Mouse (Mus musculus) stomach, embryonic 15.5 days (tissue): ENCODE results near the gene Dhtkd1. TPM values are rescaled to one million over a fixed set of nuclear protein-coding genes. Genes with fewer than 3 reads are reported as not detected.
"Not testable (repeated sequence)": the region's sequence is repeated elsewhere in the genome, so short reads cannot be mapped to it uniquely, and the experiment has no call there.

ENCODE experiments used
- ATAC-seq: fragments of 200-750 bp; cut with Nextera tagmentation; 2 replicates; pipeline ENCODE4 v1.8.0; 2017; ENCODE audit warnings: low read depth, moderate number of reproducible peaks, moderate TSS enrichment; ENCODE audit not compliant: insufficient read depth, low FRiP score
- H3K27ac ChIP-seq: fragments of 300-500 bp; sonication (generic); 2 replicates; pipeline ENCODE4 v1.5.1; 2015; ENCODE audit warnings: mild to moderate bottlenecking, inconsistent platforms
- H3K27me3 ChIP-seq: fragments of 300-500 bp; sonication (generic); replicated peaks from 2 replicates; pipeline ENCODE4 v1.6.1; 2015; ENCODE audit warnings: inconsistent platforms
- H3K36me3 ChIP-seq: fragments of 300-500 bp; sonication (generic); 2 replicates; pipeline ENCODE4 v1.6.1; 2015; ENCODE audit warnings: inconsistent platforms
- H3K4me1 ChIP-seq: fragments of 300-500 bp; sonication (generic); 2 replicates; pipeline ENCODE4 v1.6.1; 2015; ENCODE audit warnings: inconsistent platforms
- H3K4me2 ChIP-seq: fragments of 300-500 bp; sonication (generic); 2 replicates; pipeline ENCODE4 v1.6.1; 2015; ENCODE audit warnings: mild to moderate bottlenecking, inconsistent platforms
- H3K4me3 ChIP-seq: fragments of 300-500 bp; sonication (generic); replicated peaks from 2 replicates; pipeline ENCODE4 v1.5.1; 2015; ENCODE audit warnings: inconsistent platforms
- H3K9ac ChIP-seq: fragments of 300-500 bp; sonication (generic); 2 replicates; pipeline ENCODE4 v1.6.1; 2015; ENCODE audit warnings: inconsistent platforms
- H3K9me3 ChIP-seq: fragments of 300-500 bp; sonication (generic); 2 replicates; pipeline ENCODE4 v1.6.1; 2016; ENCODE audit warnings: inconsistent platforms
- WGBS: fragments of 180-500 bp; shearing (Covaris S2); methylation state at CpG from one replicate; pipeline ENCODE4 v1.1.7; 2015; 5-methylcytosine and 5-hydroxymethylcytosine counted together
- polyA plus RNA-seq: library from polyadenylated mRNA; unstranded; fragments of >200 nt; fragmentation: Nextera tagmentation; extraction: Ambion mirVana; gene quantifications from 2 replicates; pipeline ENCODE4 v1.2.1, GENCODE M21; 2015

The Dhtkd1 gene
- polyA plus RNA-seq: 3.0 and 3.7 TPM in 2 replicates

DNA sequence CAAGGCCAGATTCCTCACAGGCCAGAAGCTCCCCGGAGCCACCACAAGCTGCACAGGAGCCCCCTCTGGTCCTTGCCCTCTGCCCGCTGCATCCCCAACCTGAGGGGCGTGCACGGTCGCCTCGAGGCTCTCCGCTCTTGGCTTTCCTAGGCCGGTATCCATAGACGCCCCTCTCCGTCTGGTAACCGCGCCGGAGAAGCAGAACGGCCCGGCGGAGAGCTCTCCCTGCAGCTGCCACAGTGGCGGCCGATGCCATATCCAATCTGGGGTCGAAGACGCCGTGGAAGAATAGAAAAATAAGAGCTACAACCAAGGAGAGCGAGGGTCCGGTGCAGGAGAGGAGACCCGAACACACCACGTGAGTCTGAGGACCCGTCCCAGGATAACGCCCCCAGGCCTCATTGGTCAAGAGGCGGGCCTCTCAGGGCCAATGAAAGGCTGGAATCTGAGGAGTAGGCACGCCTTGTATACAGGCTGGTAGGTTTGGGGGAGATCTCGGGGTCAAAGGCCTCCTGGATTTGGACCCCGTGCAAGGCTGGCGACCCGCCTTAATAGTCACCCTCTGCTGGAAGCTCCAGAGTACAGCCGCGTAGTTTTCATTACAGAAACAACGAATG, at the start of gene Dhtkd1:
TSS of gene Dhtkd1 (minus strand) at position 377 of the 617 bp plus-strand sequence.
- H3K27ac ChIP-seq: no peak within 1 kb of the TSS
- under 1% methylated on average over 36 of the region's 36 CpGs for WGBS
- ATAC-seq: peak; percentile 91
- H3K27me3 ChIP-seq: no peaks in the 10 kb centered on the region
- peak within 1 kb of the TSS; percentile 88 for H3K4me2 ChIP-seq
- H3K9me3 ChIP-seq: no peaks in the 10 kb centered on the region
- H3K36me3 ChIP-seq: no peaks in the 10 kb centered on the region
- 0 out of 2 replicates have a peak, but pooled peaks cover 6% of the 10 kb centered on the region for H3K4me1 ChIP-seq
- H3K9ac ChIP-seq: peak within 1 kb of the TSS; percentile 59
- peak within 1 kb of the TSS; percentile 64 for H3K4me3 ChIP-seq

DNA sequence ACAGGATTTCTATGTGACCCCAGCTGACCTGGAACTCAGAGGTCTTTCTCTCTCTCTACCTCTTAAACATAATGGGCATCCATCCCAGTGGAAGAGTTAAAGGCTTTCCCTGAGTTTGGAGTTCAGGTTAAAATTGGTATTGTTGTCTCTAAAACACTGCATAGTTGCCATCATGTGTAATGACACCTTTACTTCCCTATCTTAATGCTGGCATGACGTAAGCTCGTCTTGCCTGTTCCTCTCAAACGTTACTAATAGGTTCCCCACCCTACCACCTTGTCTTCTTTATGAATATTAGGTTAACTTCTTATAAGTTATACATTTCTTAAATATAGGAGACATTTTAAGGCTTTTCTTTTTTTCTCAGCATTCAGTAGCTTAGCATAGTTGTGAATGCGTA, 34.9 kb upstream of the Dhtkd1 start:
- H3K27me3 ChIP-seq: no peaks in the 10 kb centered on the region
- H3K4me1 ChIP-seq: no peaks in the 10 kb centered on the region
- no peak for ATAC-seq
- no peak overlapping the region for H3K9ac ChIP-seq
- H3K9me3 ChIP-seq: no peaks in the 10 kb centered on the region
- H3K27ac ChIP-seq: no peak overlapping the region
- H3K4me3 ChIP-seq: no peak overlapping the region
- 90% methylated on average over 4 of the region's 4 CpGs for WGBS
- H3K36me3 ChIP-seq: peaks cover 16% of the 10 kb centered on the region
- H3K4me2 ChIP-seq: no peak overlapping the region

DNA sequence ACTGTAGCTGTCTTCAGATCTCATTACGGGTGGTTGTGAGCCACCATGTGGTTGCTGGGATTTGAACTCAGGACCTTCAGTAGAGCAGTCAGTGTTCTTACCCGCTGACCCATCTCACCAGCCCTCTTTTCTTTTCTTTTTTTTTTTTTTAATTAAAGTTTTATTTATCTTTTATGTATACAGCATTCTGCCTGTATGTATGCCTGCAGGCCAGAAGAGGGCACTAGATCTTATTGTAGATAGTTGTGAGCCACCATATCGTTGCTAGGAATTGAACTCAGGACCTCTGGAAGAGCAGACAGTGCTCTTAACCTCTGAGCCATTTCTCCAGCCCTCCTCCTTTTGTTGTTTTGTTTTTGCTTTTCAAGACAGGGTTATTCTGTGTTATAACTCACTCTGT, 28.0 kb upstream of the Dhtkd1 start:
- not testable (repeated sequence) for H3K27me3 ChIP-seq, H3K36me3 ChIP-seq, H3K4me1 ChIP-seq, H3K9me3 ChIP-seq, ATAC-seq, H3K9ac ChIP-seq, H3K4me2 ChIP-seq, H3K27ac ChIP-seq, H3K4me3 ChIP-seq
- 90% methylated on average over 3 of the region's 3 CpGs for WGBS

DNA sequence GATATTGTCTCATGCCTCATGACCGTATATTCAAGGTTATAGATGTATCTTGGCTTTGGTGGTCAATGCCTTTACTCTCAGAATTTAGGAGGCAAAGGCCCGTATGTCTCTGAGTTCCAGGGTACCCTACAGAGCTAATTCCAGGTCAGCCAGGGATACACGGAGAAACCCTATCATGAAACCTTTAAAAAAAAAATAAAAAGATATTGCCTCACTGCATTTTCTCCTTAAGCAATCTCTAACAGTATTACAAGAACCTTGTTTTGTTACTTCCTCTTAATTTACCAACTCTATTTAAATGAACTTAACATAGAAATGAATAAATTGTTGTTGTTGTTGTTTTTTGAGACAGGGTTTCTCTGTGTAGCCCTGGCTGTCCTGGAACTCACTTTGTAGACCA, 23.4 kb upstream of the Dhtkd1 start:
- Histone ChIP-seq H3K9ac (no peak overlapping the region), H3K4me2 (no peak overlapping the region), H3K27ac (no peak overlapping the region), H3K4me3 (no peak overlapping the region), H3K4me1 (no peaks in the 10 kb centered on the region), H3K36me3 (peaks cover 20% of the 10 kb centered on the region), H3K9me3 (no peaks in the 10 kb centered on the region), H3K27me3 (no peaks in the 10 kb centered on the region)
- no peak for ATAC-seq
- WGBS: 92% methylated on average over 3 of the region's 3 CpGs

DNA sequence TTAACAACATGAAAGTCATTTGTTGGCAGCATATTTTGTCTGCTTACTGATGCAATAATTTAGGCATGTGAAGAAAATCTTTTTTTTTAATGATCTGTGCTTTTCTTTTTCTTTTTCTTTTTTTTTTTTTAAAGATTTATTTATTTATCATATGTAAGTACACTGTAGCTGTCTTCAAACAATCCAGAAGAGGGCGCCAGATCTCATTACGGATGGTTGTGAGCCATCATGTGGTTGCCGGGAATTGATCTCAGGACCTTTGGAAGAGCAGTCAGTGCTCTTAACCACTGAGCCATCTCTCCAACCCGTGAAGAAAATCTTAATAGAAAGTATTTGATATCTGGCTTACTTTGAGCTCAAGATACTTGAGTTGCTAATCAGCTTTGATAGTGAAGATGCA, 21.1 kb upstream of the Dhtkd1 start:
- not testable (repeated sequence) for H3K9me3 ChIP-seq, H3K27ac ChIP-seq, H3K27me3 ChIP-seq, H3K4me2 ChIP-seq, H3K4me1 ChIP-seq, ATAC-seq, H3K9ac ChIP-seq, H3K4me3 ChIP-seq
- H3K36me3 ChIP-seq: peaks cover 20% of the 10 kb centered on the region
- 91% methylated on average over 4 of the region's 4 CpGs for WGBS

DNA sequence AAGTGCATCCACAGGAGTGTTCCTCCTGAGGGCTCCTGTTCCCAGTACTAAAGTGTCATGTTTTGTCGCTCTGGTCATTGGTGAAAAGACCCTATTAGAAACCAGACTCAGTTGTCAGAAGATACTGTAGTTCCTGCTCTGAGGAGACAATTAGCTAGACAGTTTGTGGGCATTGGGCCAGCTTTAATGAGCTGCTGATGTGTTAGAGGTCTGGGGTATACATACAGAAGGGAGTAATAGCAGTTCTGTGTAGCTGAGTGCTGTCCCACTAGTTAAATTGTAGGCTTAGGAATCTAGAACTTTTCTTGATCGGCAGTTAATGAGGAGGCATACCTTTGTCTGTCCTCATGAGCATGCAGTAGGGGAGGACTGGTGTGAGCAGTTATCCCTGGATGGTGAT, 19.7 kb upstream of the Dhtkd1 start:
- H3K4me2 ChIP-seq: no peak overlapping the region
- 78% methylated on average over 2 of the region's 2 CpGs for WGBS
- no peaks in the 10 kb centered on the region for H3K9me3 ChIP-seq
- ATAC-seq: no peak
- H3K4me1 ChIP-seq: no peaks in the 10 kb centered on the region
- no peak overlapping the region for H3K9ac ChIP-seq
- H3K4me3 ChIP-seq: no peak overlapping the region
- H3K36me3 ChIP-seq: peaks cover 29% of the 10 kb centered on the region
- no peak overlapping the region for H3K27ac ChIP-seq
- H3K27me3 ChIP-seq: no peaks in the 10 kb centered on the region

DNA sequence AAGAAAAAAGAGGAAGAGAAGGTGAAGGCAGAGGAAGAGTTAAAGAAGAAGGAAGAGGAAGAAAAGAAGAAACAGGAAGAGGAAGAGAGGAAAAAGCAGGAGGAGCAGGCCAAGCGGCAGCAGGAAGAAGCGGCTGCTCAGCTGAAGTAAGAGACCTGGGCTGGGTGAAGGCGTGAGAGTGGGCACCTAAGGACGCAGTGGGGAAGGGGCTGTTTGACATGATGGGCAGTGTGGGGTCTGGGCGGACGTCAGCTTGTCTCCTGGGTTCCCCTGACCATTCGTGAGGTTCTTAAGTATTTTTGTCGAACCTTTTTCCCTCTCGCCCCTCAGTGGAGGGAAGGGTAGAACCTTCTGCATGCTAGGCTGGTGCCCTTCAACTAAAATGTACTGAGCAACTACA, 15.1 kb upstream of the Dhtkd1 start:
- WGBS: 93% methylated on average over 9 of the region's 9 CpGs
- no peak overlapping the region for H3K27ac ChIP-seq
- H3K4me3 ChIP-seq: no peak overlapping the region
- H3K4me1 ChIP-seq: 0 out of 2 replicates have a peak, but pooled peaks cover 2% of the 10 kb centered on the region
- H3K9ac ChIP-seq: no peak overlapping the region
- no peak overlapping the region for H3K4me2 ChIP-seq
- H3K27me3 ChIP-seq: no peaks in the 10 kb centered on the region
- peaks cover 16% of the 10 kb centered on the region for H3K36me3 ChIP-seq
- ATAC-seq: no peak
- H3K9me3 ChIP-seq: no peaks in the 10 kb centered on the region

DNA sequence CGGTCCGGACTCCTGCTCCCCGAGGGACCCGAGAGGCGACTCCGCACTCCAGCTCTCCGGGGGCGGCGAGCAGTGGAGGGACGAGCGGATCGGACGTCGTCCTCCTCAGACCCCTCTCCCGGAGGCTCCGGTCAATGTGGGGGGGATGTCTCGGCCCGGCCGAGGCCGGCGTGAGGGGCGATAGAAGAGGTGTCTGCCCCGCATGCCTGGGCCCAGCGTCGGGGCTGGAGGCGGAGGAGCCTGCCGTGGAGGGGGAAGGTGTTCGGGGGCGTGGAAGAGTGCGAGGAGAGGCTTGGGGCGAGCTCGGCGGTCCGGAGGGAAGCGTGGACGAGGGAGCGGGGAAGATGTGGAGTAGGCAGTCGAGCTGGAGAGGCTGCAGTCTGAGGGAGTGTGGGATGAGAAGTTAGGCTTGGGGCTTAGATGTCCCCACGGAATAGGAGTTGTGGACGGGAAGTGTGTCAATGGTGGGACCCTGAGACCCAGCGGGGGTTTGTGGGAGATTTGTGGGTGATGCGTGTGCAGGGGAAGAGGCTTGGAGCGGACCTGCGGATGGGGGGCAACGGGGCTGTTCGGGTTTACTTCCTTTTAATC, 9.1 kb upstream of the Dhtkd1 start:
- peak overlapping the region; percentile 94 for H3K9ac ChIP-seq
- H3K4me3 ChIP-seq: peak overlapping the region; percentile 81
- no peaks in the 10 kb centered on the region for H3K9me3 ChIP-seq
- no peaks in the 10 kb centered on the region for H3K27me3 ChIP-seq
- ATAC-seq: peak; percentile 44
- H3K4me2 ChIP-seq: peak overlapping the region; percentile 68
- H3K27ac ChIP-seq: peak overlapping the region; percentile 84
- H3K4me1 ChIP-seq: 0 out of 2 replicates have a peak, but pooled peaks cover 2% of the 10 kb centered on the region
- WGBS: 1% methylated on average over 46 of the region's 46 CpGs
- H3K36me3 ChIP-seq: no peaks in the 10 kb centered on the region

DNA sequence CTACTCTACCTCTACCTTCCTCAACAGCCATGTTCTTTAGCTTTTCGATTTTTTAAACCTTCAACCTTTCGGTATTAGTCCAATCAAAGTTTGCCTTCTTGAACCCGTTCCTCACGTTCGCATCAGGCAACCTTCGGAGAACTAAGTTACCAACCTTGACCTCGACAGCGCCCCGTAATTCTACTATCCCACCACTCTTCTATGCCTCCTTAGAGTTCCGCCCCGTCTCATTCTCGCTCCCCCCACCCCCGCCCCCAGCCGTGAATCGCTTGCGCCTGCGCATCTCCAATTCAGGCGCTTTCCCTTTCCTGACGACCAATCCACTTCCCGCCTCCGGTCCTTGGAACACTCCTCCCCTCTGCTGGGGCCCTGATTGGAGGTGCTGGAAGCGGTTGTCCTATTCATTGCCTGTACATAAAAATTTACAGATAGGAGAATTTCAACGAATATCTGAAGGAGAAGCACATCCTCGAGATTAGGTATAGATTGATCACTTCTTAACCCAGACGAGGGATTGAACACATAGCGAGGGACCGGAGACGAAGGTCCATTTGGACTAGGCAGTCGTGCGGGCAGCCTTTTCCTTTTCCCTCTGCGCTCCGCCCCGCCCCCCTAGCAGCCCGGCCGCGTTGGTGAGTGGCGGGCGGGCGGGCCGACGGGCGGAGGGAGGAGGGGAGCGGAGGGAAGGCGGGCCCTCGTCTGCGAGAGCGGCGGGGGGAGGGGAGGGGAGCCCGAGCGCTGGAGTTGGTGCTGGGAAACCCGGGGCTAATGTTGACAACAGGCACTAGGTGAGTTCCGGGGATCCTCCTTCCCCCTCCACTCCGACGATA, 8.4 kb upstream of the Dhtkd1 start, which contains the start of gene Upf2:
TSS of gene Upf2 (plus strand) at position 704 of the 830 bp plus-strand sequence.
- ATAC-seq: peak; percentile 95
- peak within 1 kb of the TSS; percentile 94 for H3K9ac ChIP-seq
- no peaks in the 10 kb centered on the region for H3K9me3 ChIP-seq
- peak within 1 kb of the TSS; percentile 84 for H3K27ac ChIP-seq
- H3K36me3 ChIP-seq: no peaks in the 10 kb centered on the region
- peak within 1 kb of the TSS; percentile 68 for H3K4me2 ChIP-seq
- peak within 1 kb of the TSS; percentile 81 for H3K4me3 ChIP-seq
- H3K27me3 ChIP-seq: no peaks in the 10 kb centered on the region
- WGBS: under 1% methylated on average over 40 of the region's 54 CpGs
- H3K4me1 ChIP-seq: 0 out of 2 replicates have a peak, but pooled peaks cover 2% of the 10 kb centered on the region

DNA sequence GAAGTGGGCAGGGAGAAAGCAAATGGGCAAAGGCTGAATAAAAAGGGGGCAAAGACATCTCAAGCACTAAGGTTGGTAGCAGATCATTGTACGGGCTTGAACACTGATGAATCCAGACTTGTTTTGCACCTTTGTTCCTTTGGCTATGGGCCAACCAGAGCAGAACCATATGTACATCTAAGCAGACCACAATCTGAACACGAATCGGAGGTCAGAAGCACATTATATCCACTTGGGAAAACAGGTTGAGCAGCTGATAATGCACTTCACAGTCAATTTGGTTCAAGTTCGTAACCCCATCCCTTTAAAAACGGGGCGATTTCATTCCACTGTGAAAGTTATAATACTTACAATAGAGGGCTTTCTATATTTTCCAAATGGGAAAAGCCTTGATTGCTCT, 7.7 kb upstream of the Dhtkd1 start:
- no peak for ATAC-seq
- Histone ChIP-seq H3K4me3 (peak overlapping the region; percentile 81), H3K9ac (peak overlapping the region; percentile 1; the same call in 1 of the 2 replicates), H3K27ac (peak overlapping the region; percentile 84), H3K4me2 (peak overlapping the region; percentile 63), H3K4me1 (0 out of 2 replicates have a peak, but pooled peaks cover 2% of the 10 kb centered on the region), H3K9me3 (no peaks in the 10 kb centered on the region), H3K27me3 (no peaks in the 10 kb centered on the region), H3K36me3 (no peaks in the 10 kb centered on the region)
- WGBS: 4% methylated on average over 6 of the region's 6 CpGs

DNA sequence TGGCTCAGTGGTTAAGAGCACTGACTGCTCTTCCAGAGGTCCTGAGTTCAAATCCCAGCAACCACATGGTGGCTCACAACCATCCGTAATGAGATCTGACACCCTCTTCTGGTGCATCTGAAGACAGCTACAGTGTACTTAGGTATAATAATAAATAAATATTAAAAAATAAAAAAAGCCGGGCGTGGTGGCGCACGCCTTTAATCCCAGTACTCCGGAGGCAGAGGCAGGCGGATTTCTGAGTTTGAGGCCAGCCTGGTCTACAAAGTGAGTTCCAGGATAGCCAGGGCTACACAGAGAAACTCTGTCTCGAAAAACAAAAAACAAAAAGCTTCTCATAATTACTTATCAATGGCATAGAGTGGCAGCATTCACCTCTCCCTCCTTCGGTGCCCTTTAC, 7.2 kb upstream of the Dhtkd1 start:
- H3K4me3 ChIP-seq: peak overlapping the region; percentile 81

DNA sequence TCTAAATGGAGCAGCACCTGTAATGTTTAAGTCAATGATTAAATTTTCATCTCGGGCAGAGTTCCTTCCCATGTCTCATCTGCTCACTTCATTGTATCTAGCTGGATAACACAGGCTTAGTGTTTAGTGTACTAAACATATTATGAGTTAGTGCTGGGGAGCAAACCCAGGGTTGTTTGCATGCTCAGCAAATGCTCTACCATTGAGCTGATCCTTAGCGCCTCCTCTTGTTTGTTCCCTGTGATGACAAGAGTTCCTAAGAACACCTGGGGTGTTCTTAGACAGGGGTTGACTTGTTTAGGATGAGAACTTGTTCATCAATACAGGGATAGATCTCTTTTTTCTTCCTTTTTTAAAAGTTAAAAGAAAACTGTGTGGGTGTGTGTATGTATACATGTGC, 6.4 kb upstream of the Dhtkd1 start:
- no peak overlapping the region for H3K4me3 ChIP-seq
- no peaks in the 10 kb centered on the region for H3K9me3 ChIP-seq
- 91% methylated on average over 2 of the region's 2 CpGs for WGBS
- no peaks in the 10 kb centered on the region for H3K27me3 ChIP-seq
- H3K4me1 ChIP-seq: 0 out of 2 replicates have a peak, but pooled peaks cover 2% of the 10 kb centered on the region
- H3K9ac ChIP-seq: no peak overlapping the region
- no peak overlapping the region for H3K4me2 ChIP-seq
- ATAC-seq: no peak
- H3K36me3 ChIP-seq: no peaks in the 10 kb centered on the region
- H3K27ac ChIP-seq: no peak overlapping the region

More for the DNA sequence above, 7.2 kb upstream of the Dhtkd1 start:
- H3K36me3 ChIP-seq, H3K27me3 ChIP-seq, H3K9ac ChIP-seq, H3K9me3 ChIP-seq, H3K4me1 ChIP-seq, ATAC-seq: not testable (repeated sequence)
- Histone ChIP-seq H3K4me2 (peak overlapping the region; percentile 63), H3K27ac (peak overlapping the region; percentile 84; the same call in 1 of the 2 replicates)
- WGBS: 94% methylated on average over 9 of the region's 9 CpGs
